Mouse (Mus musculus): ENCODE data around the gene Hddc3. TPM values are rescaled to one million over a fixed set of nuclear protein-coding genes. Genes with fewer than 3 reads are reported as not detected.

Hddc3 gene
- polyA plus RNA-seq, 1 experiment from 2014 or later: 25.4 TPM

DNA sequence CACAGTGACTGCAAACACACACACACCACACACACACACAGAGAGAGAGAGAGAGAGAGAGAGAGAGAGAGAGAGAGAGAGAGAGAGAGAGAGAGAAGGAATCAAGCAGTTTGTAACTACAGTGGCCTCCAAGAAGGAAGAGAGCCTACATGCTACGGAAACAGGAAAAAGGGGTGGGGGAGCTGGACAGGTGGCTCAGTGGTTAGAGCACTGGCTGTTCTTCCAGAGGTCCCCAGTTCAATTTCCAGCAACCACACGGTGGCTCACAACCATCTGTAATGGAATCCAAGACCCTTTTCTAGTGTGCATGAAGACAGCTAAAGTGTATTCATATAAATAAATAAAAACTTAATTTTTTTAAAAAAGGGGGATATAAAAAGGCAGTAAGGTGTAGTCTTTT is 29.8 kb downstream of the Hddc3 start:
- Histone ChIP-seq H3K27ac (replicated peaks) (no peak overlapping the region), H3K9me3 (no peaks in the 10 kb centered on the region), H3K4me3 (no peak overlapping the region), H3K27me3 (no peaks in the 10 kb centered on the region), H3K36me3 (peaks cover 11% of the 10 kb centered on the region; the same call in 1 of the 2 replicates), H3K4me1 (peaks cover 12% of the 10 kb centered on the region), H3K9ac (replicated peaks) (no peak overlapping the region), H3K4me2 (replicated peaks) (no peak overlapping the region)
- WGBS: 69% methylated on average over 2 of the region's 2 CpGs
- no peak for ATAC-seq (replicated peaks)

GRCm38 (mm10) chr7:80373352-80373751 is 30.4 kb downstream of the Hddc3 start:
- Histone ChIP-seq H3K27ac (replicated peaks) (no peak overlapping the region), H3K27me3 (no peaks in the 10 kb centered on the region)
- 83% methylated on average over 4 of the region's 4 CpGs for WGBS

GRCm38 (mm10) chr7:80373850-80374249 is 30.9 kb downstream of the Hddc3 start:
- Histone ChIP-seq H3K9me3 (no peaks in the 10 kb centered on the region), H3K9ac (replicated peaks) (no peak overlapping the region), H3K36me3 (no peaks in the 10 kb centered on the region), H3K4me2 (replicated peaks) (no peak overlapping the region), H3K27me3 (no peaks in the 10 kb centered on the region), H3K4me3 (no peak overlapping the region), H3K4me1 (peaks cover 12% of the 10 kb centered on the region), H3K27ac (replicated peaks) (no peak overlapping the region)
- no peak for ATAC-seq (replicated peaks)
- 73% methylated on average over 12 of the region's 12 CpGs for WGBS

More at GRCm38 (mm10) chr7:80373352-80373751, 30.4 kb downstream of the Hddc3 start:
- peaks cover 12% of the 10 kb centered on the region for H3K4me1 ChIP-seq
- no peaks in the 10 kb centered on the region for H3K9me3 ChIP-seq
- H3K4me2 ChIP-seq (replicated peaks): no peak overlapping the region
- no peak overlapping the region for H3K9ac ChIP-seq (replicated peaks)
- no peak overlapping the region for H3K4me3 ChIP-seq
- peaks cover 4% of the 10 kb centered on the region; the same call in 1 of the 2 replicates for H3K36me3 ChIP-seq
- ATAC-seq (replicated peaks): no peak

- ATAC-seq (replicated peaks): no peak
Observed at GRCm38 (mm10) chr7:80374280-80374679, 31.4 kb downstream of the Hddc3 start.

DNA sequence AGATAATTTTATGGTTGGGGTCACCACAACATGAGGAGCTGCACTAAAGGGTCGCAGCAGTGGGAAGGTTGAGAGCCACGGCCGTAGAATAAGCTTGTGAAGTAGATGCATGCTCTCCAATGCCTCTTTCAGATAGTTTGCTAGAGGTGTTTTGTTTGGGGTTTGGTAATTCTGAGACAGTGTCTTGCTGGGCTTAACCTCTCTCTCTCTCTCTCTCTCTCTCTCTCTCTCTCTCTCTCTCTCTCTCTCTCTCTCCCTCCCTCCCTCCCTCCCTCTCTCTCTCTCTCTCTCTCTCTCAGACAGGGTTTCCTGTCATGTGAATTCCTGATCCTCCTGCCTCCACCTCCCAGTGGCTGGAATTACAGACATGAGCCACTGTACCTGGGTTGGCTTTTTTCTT is 31.8 kb downstream of the Hddc3 start:
- no peak for ATAC-seq (replicated peaks)
- 87% methylated on average over 3 of the region's 3 CpGs for WGBS
- peaks cover 6% of the 10 kb centered on the region for H3K4me1 ChIP-seq

More at GRCm38 (mm10) chr7:80374280-80374679, 31.4 kb downstream of the Hddc3 start:
- no peak overlapping the region for H3K4me3 ChIP-seq
- WGBS: 65% methylated on average over 3 of the region's 3 CpGs
- H3K27ac ChIP-seq (replicated peaks): no peak overlapping the region
- no peak overlapping the region for H3K4me2 ChIP-seq (replicated peaks)
- H3K4me1 ChIP-seq: peaks cover 10% of the 10 kb centered on the region
- H3K27me3 ChIP-seq: no peaks in the 10 kb centered on the region
- H3K36me3 ChIP-seq: no peaks in the 10 kb centered on the region
- H3K9ac ChIP-seq (replicated peaks): no peak overlapping the region
- H3K9me3 ChIP-seq: no peaks in the 10 kb centered on the region

DNA sequence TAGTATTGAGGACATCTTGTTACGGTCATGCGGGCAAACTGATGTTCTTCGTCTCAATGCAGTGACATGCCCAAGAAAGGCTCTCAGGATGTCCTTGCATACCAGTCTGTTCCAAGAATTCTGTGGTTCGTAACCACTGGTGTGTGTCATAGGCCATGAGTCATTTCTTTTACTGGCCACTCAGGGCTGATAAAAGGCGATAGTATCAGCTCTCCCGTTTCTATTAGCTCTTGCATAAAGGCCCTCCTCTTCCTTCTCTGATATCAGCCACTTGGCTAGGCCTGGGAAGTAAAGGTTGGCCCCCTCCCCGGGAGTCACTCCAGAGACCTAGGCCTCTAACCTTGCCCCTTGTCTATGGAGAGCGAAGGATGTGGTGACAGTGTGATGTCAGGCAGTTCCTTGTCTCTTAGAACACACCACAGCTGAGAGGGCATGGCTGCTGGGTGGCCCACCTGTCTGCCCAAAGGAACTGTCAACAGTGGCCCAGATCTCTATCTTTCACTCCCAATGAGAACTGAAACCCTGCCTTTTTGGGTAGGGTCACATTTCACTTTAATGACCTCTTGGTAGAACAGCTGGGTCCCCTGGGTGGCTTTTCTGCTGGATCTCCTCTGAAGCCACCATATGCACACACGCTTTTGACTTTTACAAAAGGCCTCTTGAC is 32.6 kb downstream of the Hddc3 start:
- Histone ChIP-seq H3K4me3 (no peak overlapping the region), H3K36me3 (no peaks in the 10 kb centered on the region), H3K9ac (replicated peaks) (no peak overlapping the region), H3K27ac (replicated peaks) (no peak overlapping the region), H3K4me2 (replicated peaks) (no peak overlapping the region), H3K27me3 (no peaks in the 10 kb centered on the region), H3K4me1 (no peaks in the 10 kb centered on the region), H3K9me3 (no peaks in the 10 kb centered on the region)
- 88% methylated on average over 9 of the region's 9 CpGs for WGBS
- ATAC-seq (replicated peaks): no peak

More for the DNA sequence above, 31.8 kb downstream of the Hddc3 start:
- Histone ChIP-seq H3K4me3 (no peak overlapping the region), H3K36me3 (no peaks in the 10 kb centered on the region), H3K4me2 (replicated peaks) (no peak overlapping the region), H3K9ac (replicated peaks) (no peak overlapping the region), H3K27me3 (no peaks in the 10 kb centered on the region), H3K27ac (replicated peaks) (no peak overlapping the region), H3K9me3 (no peaks in the 10 kb centered on the region)

- Histone ChIP-seq H3K9me3 (no peaks in the 10 kb centered on the region), H3K27me3 (no peaks in the 10 kb centered on the region), H3K4me1 (no peaks in the 10 kb centered on the region), H3K36me3 (no peaks in the 10 kb centered on the region), H3K4me2 (replicated peaks) (no peak overlapping the region), H3K9ac (replicated peaks) (no peak overlapping the region), H3K27ac (replicated peaks) (no peak overlapping the region), H3K4me3 (no peak overlapping the region)
- ATAC-seq (replicated peaks): no peak
- 74% methylated on average over 10 of the region's 10 CpGs for WGBS
Observed at GRCm38 (mm10) chr7:80376192-80376591, 33.3 kb downstream of the Hddc3 start.

- no peak for ATAC-seq (replicated peaks)
- WGBS: 38% methylated on average over 6 of the region's 6 CpGs
- H3K36me3 ChIP-seq: no peaks in the 10 kb centered on the region
- no peak overlapping the region for H3K9ac ChIP-seq (replicated peaks)
- H3K27me3 ChIP-seq: no peaks in the 10 kb centered on the region
- no peak overlapping the region for H3K27ac ChIP-seq (replicated peaks)
- H3K4me1 ChIP-seq: no peaks in the 10 kb centered on the region
- no peaks in the 10 kb centered on the region for H3K9me3 ChIP-seq
- no peak overlapping the region for H3K4me2 ChIP-seq (replicated peaks)
- H3K4me3 ChIP-seq: no peak overlapping the region
Observed at GRCm38 (mm10) chr7:80377471-80377870, 34.6 kb downstream of the Hddc3 start.

DNA sequence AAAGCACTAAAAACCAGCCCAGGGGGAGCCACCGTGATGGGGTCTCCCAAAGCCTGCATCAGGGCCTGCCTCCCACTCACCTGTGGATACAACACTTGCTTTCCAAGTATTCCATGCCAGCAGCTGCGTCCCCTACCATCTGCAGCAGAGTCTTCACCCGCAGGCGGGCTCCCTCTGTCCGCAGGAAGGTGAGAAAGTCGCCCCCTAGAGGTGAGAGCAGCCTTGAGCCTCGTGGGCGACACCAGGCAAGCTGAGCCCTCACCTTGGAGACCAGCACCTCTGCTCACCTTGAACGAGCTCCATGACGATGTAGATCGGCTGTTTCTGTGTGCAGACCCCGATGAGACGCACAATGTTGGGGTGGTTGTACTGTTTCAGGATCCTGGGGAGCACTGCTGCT is 36.6 kb downstream of the Hddc3 start:
- Histone ChIP-seq H3K4me1 (no peaks in the 10 kb centered on the region), H3K36me3 (no peaks in the 10 kb centered on the region), H3K9me3 (no peaks in the 10 kb centered on the region), H3K4me3 (no peak overlapping the region), H3K4me2 (replicated peaks) (no peak overlapping the region), H3K27me3 (no peaks in the 10 kb centered on the region), H3K27ac (replicated peaks) (no peak overlapping the region), H3K9ac (replicated peaks) (no peak overlapping the region)
- ATAC-seq (replicated peaks): no peak
- WGBS: 65% methylated on average over 13 of the region's 13 CpGs

DNA sequence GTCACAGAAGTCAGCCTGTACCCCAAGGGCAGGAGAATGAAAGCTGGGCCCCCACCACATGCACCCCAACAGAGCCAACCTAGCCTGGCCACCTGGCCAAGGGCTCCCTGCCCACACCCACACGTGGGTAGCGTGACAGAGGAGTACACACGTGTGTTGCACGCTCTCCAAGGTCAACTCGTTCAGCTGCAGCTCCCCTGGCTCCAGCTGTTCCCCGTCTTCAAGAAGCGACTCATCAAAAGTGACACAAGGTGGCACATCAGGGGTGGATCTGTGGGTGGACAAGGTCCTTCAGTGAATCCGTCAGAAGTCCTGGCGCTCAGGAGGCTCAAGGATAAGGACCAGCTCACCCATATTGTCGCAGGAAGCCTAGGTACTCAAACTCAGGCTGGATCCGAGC is 40.0 kb downstream of the Hddc3 start:
- peaks cover 11% of the 10 kb centered on the region; the same call in 1 of the 2 replicates for H3K4me1 ChIP-seq
- no peak for ATAC-seq (replicated peaks)
- 70% methylated on average over 11 of the region's 11 CpGs for WGBS
- H3K27me3 ChIP-seq: peaks cover 16% of the 10 kb centered on the region
- H3K9me3 ChIP-seq: no peaks in the 10 kb centered on the region
- H3K4me2 ChIP-seq (replicated peaks): no peak overlapping the region
- H3K36me3 ChIP-seq: no peaks in the 10 kb centered on the region
- H3K9ac ChIP-seq (replicated peaks): no peak overlapping the region
- no peak overlapping the region for H3K27ac ChIP-seq (replicated peaks)
- H3K4me3 ChIP-seq: no peak overlapping the region

GRCm38 (mm10) chr7:80386235-80386930 is 43.5 kb downstream of the Hddc3 start:
- H3K9me3 ChIP-seq: no peaks in the 10 kb centered on the region
- H3K4me1 ChIP-seq: peaks cover 14% of the 10 kb centered on the region; the same call in 1 of the 2 replicates
- H3K27me3 ChIP-seq: peaks cover 20% of the 10 kb centered on the region
- H3K4me3 ChIP-seq: no peak overlapping the region
- H3K9ac ChIP-seq (replicated peaks): no peak overlapping the region
- ATAC-seq (replicated peaks): peak; percentile 73
- peaks cover 16% of the 10 kb centered on the region for H3K36me3 ChIP-seq
- no peak overlapping the region for H3K4me2 ChIP-seq (replicated peaks)
- H3K27ac ChIP-seq (replicated peaks): no peak overlapping the region
- 36% methylated on average over 18 of the region's 18 CpGs for WGBS

DNA sequence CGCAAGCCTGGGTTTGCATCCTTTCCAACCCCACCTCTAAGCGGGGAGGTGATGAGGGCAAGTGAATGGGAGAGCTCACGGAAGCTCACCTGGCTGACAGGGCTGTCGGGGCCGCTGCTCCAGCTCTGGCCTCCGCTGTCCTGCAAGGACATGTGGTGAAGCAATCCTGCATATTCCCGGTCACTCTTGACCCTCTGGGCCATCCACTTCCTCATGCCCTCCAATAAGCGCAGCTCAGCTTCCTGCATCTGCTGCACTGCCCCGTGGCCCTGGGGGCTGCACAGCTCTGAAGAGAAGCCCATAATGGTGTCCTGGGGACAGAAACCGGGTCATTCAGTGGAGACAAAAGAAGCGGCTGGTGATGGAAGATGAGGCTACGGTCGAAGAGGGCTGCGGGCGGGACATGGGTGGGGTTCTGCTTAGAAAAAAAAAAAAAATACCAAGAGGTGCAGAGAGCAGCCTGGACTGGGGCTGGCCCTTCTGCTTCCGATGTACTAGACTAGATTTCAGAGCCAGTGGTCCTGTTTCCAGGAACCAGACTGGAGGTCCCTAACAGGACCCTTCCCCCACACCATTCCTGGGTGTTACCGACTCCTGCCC is 44.2 kb downstream of the Hddc3 start:
- WGBS: 29% methylated on average over 17 of the region's 17 CpGs
- Histone ChIP-seq H3K27ac (replicated peaks) (no peak overlapping the region), H3K9ac (replicated peaks) (no peak overlapping the region), H3K36me3 (peaks cover 23% of the 10 kb centered on the region), H3K9me3 (no peaks in the 10 kb centered on the region), H3K4me2 (replicated peaks) (no peak overlapping the region; the same call in 1 of the 2 replicates), H3K27me3 (peaks cover 20% of the 10 kb centered on the region), H3K4me3 (no peak overlapping the region), H3K4me1 (peaks cover 14% of the 10 kb centered on the region; the same call in 1 of the 2 replicates)
- ATAC-seq (replicated peaks): no peak

Data from forebrain, embryonic 15.5 days (tissue).